ENCODE assay signal across 8 mouse cellular contexts in genomic region chr6:117169051-117169909, GRCm38 (mm10). TPM values are rescaled to one million over a fixed set of nuclear protein-coding genes. Genes with fewer than 3 reads are reported as not detected.
DNase-seq lines count a peak whose midpoint lies in the region; ATAC-seq lines count a peak whose summit lies in the region.

No protein-coding gene starts in this region.

- H3K4me2 ChIP-seq in midbrain, embryonic 11.5 days = peak overlapping the region; percentile 94

- no peak overlapping the region for H3K27ac ChIP-seq in midbrain, embryonic 11.5 days (ENCODE audit: low read depth, low read length)

- H3K9me3 ChIP-seq in megakaryocyte, embryonic 14.5 days = no peaks in the 10 kb centered on the region
- H3K9me3 ChIP-seq in midbrain, embryonic 11.5 days (ENCODE audit: control insufficient read depth, low read length) = no peaks in the 10 kb centered on the region

- peaks cover 74% of the 10 kb centered on the region for H3K27me3 ChIP-seq in megakaryocyte, embryonic 14.5 days (replicated peaks)
- peaks cover 48% of the 10 kb centered on the region for H3K27me3 ChIP-seq in midbrain, embryonic 11.5 days (ENCODE audit: control insufficient read depth, insufficient read depth, low read length)

- no peaks in the 10 kb centered on the region for H3K36me3 ChIP-seq in megakaryocyte, embryonic 14.5 days (replicated peaks; ENCODE audit: low read length)
- H3K36me3 ChIP-seq in midbrain, embryonic 11.5 days (ENCODE audit: control insufficient read depth, insufficient read depth, low read length) = no peaks in the 10 kb centered on the region

- peak overlapping the region; percentile 92 for H3K4me3 ChIP-seq in megakaryocyte, embryonic 14.5 days (replicated peaks)
- peak overlapping the region; percentile 56 for H3K4me3 ChIP-seq in midbrain, embryonic 11.5 days (ENCODE audit: low read depth, low read length)

- H3K9ac ChIP-seq in midbrain, embryonic 11.5 days (ENCODE audit: low read length) = peak overlapping the region; percentile 65

- no peak for ATAC-seq in megakaryocyte, adult 5-6 weeks (ENCODE audit: poor library complexity, severe bottlenecking)
- ATAC-seq in granulocyte monocyte progenitor cell, adult 5-6 weeks (replicated peaks; ENCODE audit: poor library complexity, severe bottlenecking) = 0 out of 2 replicates have a peak, but pooled peaks have one; percentile 7
- ATAC-seq in midbrain, embryonic 11.5 days (ENCODE audit: low FRiP score) = no peak

- peak; percentile 9 to 30 for DNase-seq in adrenal gland, postnatal 36 days
- peak; percentile 43 for DNase-seq in kidney, adult 9 months
- DNase-seq in midbrain, embryonic 11.5 days (ENCODE audit: low spot score, missing footprints) = no peak
- DNase-seq in T-cell, adult 2 months (ENCODE audit: low spot score) = no peak
- DNase-seq in frontal cortex, postnatal 25 days (ENCODE audit: low spot score in 2 of 2) = no peak

- WGBS in midbrain, embryonic 11.5 days = under 1% methylated on average over 46 of the region's 46 CpGs

- peaks cover 20% of the 10 kb centered on the region for H3K4me1 ChIP-seq in megakaryocyte, embryonic 14.5 days
- peaks cover 16% of the 10 kb centered on the region for H3K4me1 ChIP-seq in midbrain, embryonic 11.5 days (ENCODE audit: control insufficient read depth, insufficient read depth, low read length)

RNA-seq across cellular contexts. Expression of gene Cxcl12, which starts 0.9 kb away (rescaled TPM):
- polyA plus RNA-seq in megakaryocyte, embryonic 14.5 days (2012; ENCODE audit: insufficient read depth, low replicate concordance) = not detected in 2 replicates
- 8.8 and 9.7 TPM in 2 replicates for total RNA-seq in megakaryocyte, adult 5-6 weeks (2015)
- total RNA-seq in megakaryocyte, adult 5-6 weeks (2017) = 9.7 and 12.8 TPM in 2 replicates
- 10 to 100 TPM; 44.6 to 48.6 TPM for total RNA-seq in adrenal gland, postnatal 36 days (2021)
- not detected in 2 replicates for total RNA-seq in granulocyte monocyte progenitor cell, adult 5-6 weeks (2014; fragmentation: Nextera tagmentation)
- not detected in 2 replicates for total RNA-seq in granulocyte monocyte progenitor cell, adult 5-6 weeks (2017)
- 70.9 and 79.2 TPM in 2 replicates for polyA plus RNA-seq in midbrain, embryonic 11.5 days (2014; fragmentation: Nextera tagmentation; extraction: Ambion mirVana)

Comparison
In these comparisons a context has a peak if more than half of its experiments do, and no peak if none do; other contexts are left out.
1. DNase-seq: peak in adrenal gland, postnatal 36 days (2 of 2) and kidney, adult 9 months (single experiment); none in midbrain, embryonic 11.5 days (single experiment), T-cell, adult 2 months (single experiment) and frontal cortex, postnatal 25 days (0 of 2).
2. RNA of gene Cxcl12, which starts 0.9 kb away (total RNA-seq): 44.6 to 48.6 TPM in adrenal gland, postnatal 36 days and 8.8 to 12.8 TPM in megakaryocyte, adult 5-6 weeks; not detected in granulocyte monocyte progenitor cell, adult 5-6 weeks; every median in the first group is over 4 times any median in the second.